ENCODE assay signal across 28 mouse cellular contexts in the genomic region with DNA sequence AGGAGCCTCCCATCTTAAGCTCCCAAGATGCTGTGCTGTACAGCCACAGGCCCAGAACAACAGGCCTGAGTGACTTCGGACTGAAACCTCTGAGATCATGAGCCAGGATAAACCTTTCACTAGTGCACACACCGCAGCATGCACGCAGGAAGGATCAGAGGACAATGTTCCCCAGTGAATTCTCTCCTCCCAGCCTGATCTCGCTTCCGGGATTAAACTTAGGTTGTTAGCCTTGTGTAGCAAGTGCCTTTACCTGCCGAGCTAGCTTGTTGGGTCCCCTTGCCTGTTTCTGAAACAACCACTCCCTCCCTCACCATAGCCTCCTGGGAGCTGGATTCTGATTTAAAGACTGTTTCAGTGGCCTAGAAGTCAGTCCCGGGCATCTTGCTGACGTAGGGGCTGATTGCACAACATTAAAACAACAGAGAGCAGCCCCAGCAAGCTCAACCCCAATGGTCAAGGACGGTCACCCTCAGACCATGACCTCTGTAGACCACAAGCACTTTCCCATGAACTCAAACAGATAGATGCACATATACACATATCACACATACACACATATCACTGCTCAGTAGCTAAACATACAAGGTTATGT. TPM values are rescaled to one million over a fixed set of nuclear protein-coding genes. Genes with fewer than 3 reads are reported as not detected.
DNase-seq lines count a peak whose midpoint lies in the region; ATAC-seq and TF ChIP-seq lines count a peak whose summit lies in the region.
"Had no signal": no experiment of that assay in that cellular context is flagged by ENCODE, and none has a peak within 500 bp of the region (broad histone marks: within the 10 kb centered on the region; RNA-seq: fewer than 3 reads in every experiment).

No protein-coding gene starts in this region.

- H3K79me3 ChIP-seq in C2C12 (ENCODE audit: low read depth), result peaks cover 58% of the 10 kb centered on the region

- no peak for ATAC-seq in liver, embryonic 11.5 days (replicated peaks; ENCODE audit: low FRiP score)
- ATAC-seq: activated CD4-positive, CD25-positive, alpha-beta regulatory T cell, adult 4 months; CD4-positive, CD25-positive, alpha-beta regulatory T cell, adult 4 months; forebrain, embryonic 14.5 days; hindbrain, postnatal 0 days; inflammation-experienced regulatory T-cells, adult 6 months had no signal

- H3K79me2 ChIP-seq in liver, adult 2 months (ENCODE audit: control insufficient read depth, insufficient read depth, low read length), result peaks cover 33% of the 10 kb centered on the region
- H3K79me2 ChIP-seq in C2C12 (ENCODE audit: control insufficient read depth, insufficient read depth), result peaks cover 96% of the 10 kb centered on the region

- no peaks in the 10 kb centered on the region for H3K27me3 ChIP-seq in liver, adult 2 months (ENCODE audit: control insufficient read depth, insufficient read depth, low read length)
- peaks cover 22% of the 10 kb centered on the region for H3K27me3 ChIP-seq in liver, embryonic 11.5 days (replicated peaks; ENCODE audit: control insufficient read depth, insufficient read depth, low read length)
- H3K27me3 ChIP-seq in C2C12 (ENCODE audit: control insufficient read depth, insufficient read depth, insufficient read length), result no peaks in the 10 kb centered on the region
- H3K27me3 ChIP-seq in thymus, adult 2 months (ENCODE audit: control insufficient read depth, insufficient read depth, low read length), result no peaks in the 10 kb centered on the region; the same call in 1 of the 2 replicates

- no peak overlapping the region for H3ac ChIP-seq in C2C12 (ENCODE audit: control insufficient read depth, insufficient read length, low read depth)

- H3K9ac ChIP-seq in liver, adult 2 months (ENCODE audit: low read depth, low read length), result peak overlapping the region; percentile 31; the same call in 1 of the 2 replicates
- no peak overlapping the region for H3K9ac ChIP-seq in liver, embryonic 11.5 days (ENCODE audit: low read depth, low read length)
- H3K9ac ChIP-seq: heart, embryonic 12.5 days; heart, embryonic 15.5 days; hindbrain, embryonic 14.5 days had no signal

- H3K4me2 ChIP-seq in liver, embryonic 11.5 days, result no peak overlapping the region
- H3K4me2 ChIP-seq: heart, embryonic 12.5 days; heart, embryonic 15.5 days; hindbrain, embryonic 14.5 days had no signal

- intact Hi-C loops in gastrocnemius, adult 2 months (cut with DNase I), result loop anchor here (10.0 kb wide), 1 partner anchor 83 kb away; no protein-coding TSS in a partner anchor

- no peak for TF ChIP-seq CTCF in gastrocnemius, adult 2 months (IDR thresholded peaks at IDR 0.05)
- TF ChIP-seq CTCF in liver, adult 2 months (IDR thresholded peaks at IDR 0.05; ENCODE audit: low read depth, low read length), result no peak
- no peak for TF ChIP-seq CTCF in C2C12 (IDR thresholded peaks at IDR 0.05; ENCODE audit: control insufficient read depth, insufficient read depth, insufficient read length)
- TF ChIP-seq CTCF in thymus, adult 2 months (IDR thresholded peaks at IDR 0.05; ENCODE audit: borderline replicate concordance, control insufficient read depth, extremely low read depth, insufficient read depth, low read length, poor library complexity), result no peak

- H3K4me1 ChIP-seq in liver, adult 2 months (ENCODE audit: control insufficient read depth, insufficient read depth, low read length), result peaks cover 33% of the 10 kb centered on the region
- H3K4me1 ChIP-seq in liver, embryonic 11.5 days (replicated peaks; ENCODE audit: control insufficient read depth, insufficient read depth, low read length), result 0 out of 2 replicates have a peak, but pooled peaks cover under 1% of the 10 kb centered on the region
- no peaks in the 10 kb centered on the region for H3K4me1 ChIP-seq in thymus, adult 2 months (replicated peaks; ENCODE audit: control insufficient read depth, insufficient read depth, low read length)

- DNase-seq in gastrocnemius, adult 2 months, result peak; percentile 10
- no peak for DNase-seq in gastrocnemius, postnatal 25 days
- DNase-seq in liver, adult 2 months (ENCODE audit: extremely low read depth, low read depth, low spot score), result peak; percentile 95
- DNase-seq in liver, embryonic 11.5 days (ENCODE audit: low spot score), result no peak
- DNase-seq in yolk sac, embryonic 10.5 days (ENCODE audit: low spot score), result peak; percentile 72
- DNase-seq in thymus, adult 2 months, result no peak
- DNase-seq: adrenal gland, adult 8-10 months; adrenal gland, postnatal 25 days; B cell, adult 2 months; cerebellum, adult 11-12 months; cerebellum, adult 8-10 months; cerebellum, postnatal 10 days; cerebellum, postnatal 36 days; embryo, embryonic 11 days; gastrocnemius, postnatal 10 days; heart, adult 18-20 months; heart, postnatal 10 days; heart, postnatal 4 days had no signal

- H3K36me3 ChIP-seq in liver, adult 2 months (ENCODE audit: control insufficient read depth, insufficient read depth, low read length), result no peaks in the 10 kb centered on the region
- no peaks in the 10 kb centered on the region for H3K36me3 ChIP-seq in liver, embryonic 11.5 days (ENCODE audit: control insufficient read depth, insufficient read depth, low read length)
- H3K36me3 ChIP-seq in C2C12 (ENCODE audit: control insufficient read depth, insufficient read depth), result peaks cover 20% of the 10 kb centered on the region
- no peaks in the 10 kb centered on the region for H3K36me3 ChIP-seq in thymus, adult 2 months (ENCODE audit: control insufficient read depth, insufficient read depth, low read length)
- H3K36me3 ChIP-seq: forebrain, embryonic 10.5 days; heart, embryonic 12.5 days; heart, embryonic 15.5 days had no signal

- no peak for TF ChIP-seq POLR2A in liver, adult 2 months (IDR thresholded peaks at IDR 0.05; ENCODE audit: extremely low read depth, insufficient read depth, low read length)
- no peak for TF ChIP-seq POLR2A in thymus, adult 2 months (IDR thresholded peaks at IDR 0.05; ENCODE audit: control insufficient read depth, extremely low read depth, insufficient read depth, low read length, poor library complexity)

- H3K9me3 ChIP-seq in liver, embryonic 11.5 days (ENCODE audit: control insufficient read depth, low read length), result no peaks in the 10 kb centered on the region; the same call in 1 of the 2 replicates
- H3K9me3 ChIP-seq: forebrain, embryonic 10.5 days; heart, embryonic 12.5 days; heart, embryonic 15.5 days had no signal

- WGBS in liver, adult 2 months, result 25% methylated on average over 9 of the region's 9 CpGs
- 85% methylated on average over 9 of the region's 9 CpGs for WGBS in liver, embryonic 11.5 days
- WGBS in thymus, adult 2 months, result 94% methylated on average over 9 of the region's 9 CpGs

- no peak overlapping the region for H3K4me3 ChIP-seq in gastrocnemius, adult 2 months
- H3K4me3 ChIP-seq in liver, adult 2 months (ENCODE audit: insufficient read depth, low read depth, low read length), result no peak overlapping the region
- no peak overlapping the region for H3K4me3 ChIP-seq in liver, embryonic 11.5 days (ENCODE audit: low read depth, low read length)
- no peak overlapping the region for H3K4me3 ChIP-seq in C2C12 (ENCODE audit: insufficient read depth, poor library complexity, severe bottlenecking)
- no peak overlapping the region for H3K4me3 ChIP-seq in thymus, adult 2 months (ENCODE audit: control insufficient read depth, insufficient read depth, low read length)
- H3K4me3 ChIP-seq: forebrain, embryonic 10.5 days; heart, embryonic 12.5 days; heart, embryonic 15.5 days had no signal

- H3K27ac ChIP-seq in gastrocnemius, adult 2 months, result no peak overlapping the region
- peak overlapping the region; percentile 94 for H3K27ac ChIP-seq in liver, adult 2 months (replicated peaks; ENCODE audit: insufficient read depth, low read depth, low read length)
- no peak overlapping the region for H3K27ac ChIP-seq in liver, embryonic 11.5 days (ENCODE audit: low read depth, low read length)
- no peak overlapping the region for H3K27ac ChIP-seq in thymus, adult 2 months (ENCODE audit: control insufficient read depth, insufficient read depth, low read length)
- H3K27ac ChIP-seq: forebrain, embryonic 10.5 days; heart, embryonic 15.5 days; hindbrain, embryonic 14.5 days; hindbrain, postnatal 0 days had no signal

TF ChIP-seq in C2C12, 6 proteins besides CTCF, POLR2A, EP300 and RAD21:
- peak; percentile 27 for TF ChIP-seq CEBPB (IDR thresholded peaks at IDR 0.05; ENCODE audit: low read depth)
- no peak for TF ChIP-seq MAX (IDR thresholded peaks at IDR 0.05)

RNA-seq across cellular contexts. Expression of a gene that starts 6.2 kb away (rescaled TPM):
- 10 to 100 TPM; 11.9 to 31.5 TPM for total RNA-seq in gastrocnemius, adult 2 months (2021)
- total RNA-seq in gastrocnemius, postnatal 25 days (2021), result 10 to 100 TPM; 17.0 to 25.2 TPM
- 13.1 and 14.4 TPM in 2 replicates for total RNA-seq in liver, adult 2 months (2014; rRNA removed)
- polyA plus RNA-seq in liver, adult 2 months (2012; rRNA removed), result 9.1 and 14.1 TPM in 2 replicates
- 0.64 and 1.2 TPM in 2 replicates for polyA plus RNA-seq in liver, embryonic 11.5 days (2014; fragmentation: Nextera tagmentation; extraction: Ambion mirVana)
- 6.1 TPM for polyA plus RNA-seq in C2C12 (2012; fragmentation: generic; extraction: Trizol)
- 6.9 and 7.6 TPM in 2 replicates for polyA plus RNA-seq in thymus, adult 2 months (2012; rRNA removed)
- polyA plus RNA-seq: CD4-positive, CD25-positive, alpha-beta regulatory T cell, adult 4 months; inflammation-experienced regulatory T-cells, adult 6 months had no signal

Comparison
In these comparisons a context has a peak if more than half of its experiments do, and no peak if none do; other contexts are left out.
1. DNase-seq: peak in gastrocnemius, adult 2 months (single experiment), liver, adult 2 months (single experiment) and yolk sac, embryonic 10.5 days (single experiment); none in gastrocnemius, postnatal 25 days (single experiment), liver, embryonic 11.5 days (single experiment) and thymus, adult 2 months (single experiment).